Mouse (Mus musculus): Measurements from ENCODE around the gene Mgarp.

GRCm38 (mm10) chr3:51393651-51394050 is 2.9 kb downstream of the Mgarp start:
- TF ChIP-seq HCFC1 (IDR thresholded peaks at IDR 0.05; ENCODE audit: borderline replicate concordance, insufficient read depth, low read length) = no peak
- TF ChIP-seq ZNF384 (IDR thresholded peaks at IDR 0.05; ENCODE audit: low read depth, low read length) = no peak
- no peak for TF ChIP-seq CHD2 (IDR thresholded peaks at IDR 0.05; ENCODE audit: low read depth, low read length)

All from ES-E14 (cell line).